Mouse (Mus musculus): Measurements from ENCODE around the gene Dthd1.

GRCm38 (mm10) chr5:62857502-62857901 is 43.9 kb downstream of the Dthd1 start:
- no peak for TF ChIP-seq POLR2A (IDR thresholded peaks at IDR 0.05; ENCODE audit: extremely low read depth, insufficient read depth, low read length)
- no peak for TF ChIP-seq CTCF (IDR thresholded peaks at IDR 0.05; ENCODE audit: low read depth, low read length)

All from liver, adult 2 months (tissue).